Mouse (Mus musculus) CH12.LX (cell line): ENCODE data around the gene Slc4a4.

Source experiments
- CTCF ChIP-seq, 2 experiments: IDR thresholded peaks in 1 of 2; conservative IDR thresholded peaks in 1 of 2; 2 replicates each; pipeline ENCODE4 v1.5.1; 2011 to 2012; ENCODE audit warnings: low read depth in 2 of 2, low read length in 2 of 2, improper control_type of control experiment in 1 of 2, inconsistent platforms in 1 of 2, mild to moderate bottlenecking in 1 of 2, moderate library complexity in 1 of 2
- EP300 ChIP-seq: IDR thresholded peaks from 2 replicates; pipeline ENCODE4 v1.6.1; 2011; ENCODE audit warnings: low read length, improper control_type of control experiment
- POLR2A ChIP-seq: IDR thresholded peaks from 2 replicates; pipeline ENCODE4 v1.6.1; 2011; ENCODE audit warnings: low read depth, mild to moderate bottlenecking, improper control_type of control experiment, low read length
- ZC3H11A ChIP-seq: IDR thresholded peaks from 2 replicates; pipeline ENCODE4 v1.6.1; 2012; ENCODE audit warnings: low read depth, mild to moderate bottlenecking, inconsistent platforms, low read length, improper control_type of control experiment
- ZKSCAN1 ChIP-seq: IDR thresholded peaks from 2 replicates; pipeline ENCODE4 v1.6.1; 2012; ENCODE audit warnings: low read depth, inconsistent platforms, low read length, improper control_type of control experiment, borderline replicate concordance

DNA sequence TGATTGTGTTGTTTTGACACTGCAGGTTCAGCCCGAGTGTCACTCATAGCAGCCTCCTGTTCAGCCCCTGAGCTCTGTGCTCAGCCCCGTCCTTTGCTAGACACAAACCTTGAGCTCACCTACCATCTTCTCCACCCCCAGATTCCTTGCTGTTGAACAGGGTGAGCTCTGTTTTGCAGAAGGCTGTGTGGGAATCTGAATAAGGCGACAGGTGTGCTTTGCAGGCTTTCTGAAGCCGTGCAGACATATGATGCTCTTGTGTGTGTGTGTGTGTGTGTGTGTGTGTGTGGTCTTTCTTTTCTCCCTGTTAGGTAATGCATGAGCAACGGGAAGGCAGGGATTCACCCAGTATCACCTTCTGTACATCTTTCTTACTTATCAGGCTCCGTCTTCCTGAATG, 241.6 kb downstream of the Slc4a4 start:
- TF ChIP-seq CTCF (conservative IDR thresholded peaks at IDR 0.05 in 1 of 2, IDR thresholded peaks at IDR 0.05 in 1 of 2; ENCODE audit: low read depth in 2 of 2, low read length in 2 of 2) (no peak), ZC3H11A (no peak), POLR2A (no peak), EP300 (no peak), ZKSCAN1 (no peak)
